Mouse (Mus musculus) MEL (cell line): ENCODE data around the gene Letmd1. TPM values are rescaled to one million over a fixed set of nuclear protein-coding genes. Genes with fewer than 3 reads are reported as not detected.

Experiments used
- DNase-seq: peaks from one replicate; pipeline ENCODE4 v3.0.0; 2011; ENCODE audit warnings: low read depth, low spot score
- H3K27ac ChIP-seq: 2 replicates; pipeline ENCODE4 v1.5.1; 2012; ENCODE audit warnings: low read depth, mild to moderate bottlenecking, control low read depth, low read length, moderate library complexity; ENCODE audit not compliant: control insufficient read depth
- H3K27me3 ChIP-seq, 2 experiments: fragments of 150-350 bp in 1 of 2; sonication (generic) in 1 of 2; 2 replicates each; pipeline ENCODE4 v1.6.1; 2012; ENCODE audit warnings: low read length in 2 of 2, mild to moderate bottlenecking in 2 of 2, improper control_type of control experiment in 1 of 2, moderate library complexity in 1 of 2; ENCODE audit not compliant: insufficient read depth in 2 of 2, control insufficient read depth in 1 of 2
- H3K36me3 ChIP-seq, 2 experiments: 2 replicates each; pipeline ENCODE4 v1.6.1; 2012 to 2014; ENCODE audit warnings: low read length in 2 of 2, improper control_type of control experiment in 1 of 2, inconsistent platforms in 1 of 2, mild to moderate bottlenecking in 1 of 2; ENCODE audit not compliant: insufficient read depth in 2 of 2, control insufficient read depth in 1 of 2
- H3K4me1 ChIP-seq, 2 experiments: fragments of 150-350 bp in 1 of 2; sonication (generic) in 1 of 2; 2 replicates each; pipeline ENCODE4 v1.6.1; 2012; ENCODE audit warnings: low read length in 2 of 2, improper control_type of control experiment in 1 of 2, mild to moderate bottlenecking in 1 of 2; ENCODE audit not compliant: insufficient read depth in 2 of 2, control insufficient read depth in 1 of 2
- H3K4me3 ChIP-seq, 2 experiments: fragments of 150-350 bp in 1 of 2; sonication (generic) in 1 of 2; 2 replicates each; pipeline ENCODE4 v1.5.1; 2012; ENCODE audit warnings: low read depth in 2 of 2, low read length in 2 of 2, mild to moderate bottlenecking in 2 of 2, moderate library complexity in 2 of 2, control low read depth in 1 of 2, improper control_type of control experiment in 1 of 2; ENCODE audit not compliant: control insufficient read depth in 1 of 2, insufficient read depth in 1 of 2
- H3K79me2 ChIP-seq: 2 replicates; pipeline ENCODE4 v1.6.1; 2012; ENCODE audit warnings: mild to moderate bottlenecking, low read length, moderate library complexity; ENCODE audit not compliant: control insufficient read depth, poor library complexity, insufficient read depth
- H3K9ac ChIP-seq: 2 replicates; pipeline ENCODE4 v1.6.1; 2012; ENCODE audit warnings: low read depth, mild to moderate bottlenecking, control low read depth, low read length, moderate library complexity; ENCODE audit not compliant: control insufficient read depth, poor library complexity, severe bottlenecking
- H3K9me3 ChIP-seq: fragments of 150-350 bp; sonication (generic); replicated peaks from 2 replicates; pipeline ENCODE4 v1.6.1; 2012; ENCODE audit warnings: mild to moderate bottlenecking, low read length, improper control_type of control experiment, moderate library complexity; ENCODE audit not compliant: insufficient read depth
- CHD1 ChIP-seq: IDR thresholded peaks from 2 replicates; pipeline ENCODE4 v1.6.1; 2012; ENCODE audit warnings: low read depth, mild to moderate bottlenecking, inconsistent platforms, low read length, improper control_type of control experiment
- CHD2 ChIP-seq: IDR thresholded peaks from 2 replicates; pipeline ENCODE4 v1.6.1; 2011; ENCODE audit warnings: low read length, improper control_type of control experiment
- CTCF ChIP-seq, 3 experiments: IDR thresholded peaks in 2 of 3; conservative IDR thresholded peaks in 1 of 3; 2 replicates each; pipeline ENCODE4 v1.5.1; 2011 to 2012; ENCODE audit warnings: low read length in 3 of 3, low read depth in 2 of 3, mild to moderate bottlenecking in 2 of 3, improper control_type of control experiment in 1 of 3, inconsistent platforms in 1 of 3, mixed read lengths in 1 of 3, moderate library complexity in 1 of 3; ENCODE audit not compliant: control insufficient read depth in 1 of 3, insufficient read depth in 1 of 3, poor library complexity in 1 of 3, severe bottlenecking in 1 of 3
- E2F4 ChIP-seq: IDR thresholded peaks from 2 replicates; pipeline ENCODE4 v1.6.1; 2011; ENCODE audit warnings: low read depth, low read length, improper control_type of control experiment, borderline replicate concordance
- EP300 ChIP-seq, 2 experiments: IDR thresholded peaks; 2 replicates each; pipeline ENCODE4 v1.6.1; 2011; ENCODE audit warnings: improper control_type of control experiment in 2 of 2, low read length in 2 of 2, low read depth in 1 of 2, mild to moderate bottlenecking in 1 of 2
- ETS1 ChIP-seq: IDR thresholded peaks from 2 replicates; pipeline ENCODE4 v1.6.1; 2012; ENCODE audit warnings: low read depth, mild to moderate bottlenecking, inconsistent platforms, low read length, improper control_type of control experiment, moderate library complexity
- GATA1 ChIP-seq: IDR thresholded peaks from 2 replicates; pipeline ENCODE4 v1.6.1; 2011; ENCODE audit warnings: low read depth, low read length, improper control_type of control experiment
- HCFC1 ChIP-seq: IDR thresholded peaks from 2 replicates; pipeline ENCODE4 v1.6.1; 2012; ENCODE audit warnings: low read depth, mild to moderate bottlenecking, inconsistent platforms, low read length, improper control_type of control experiment, moderate library complexity
- JUND ChIP-seq: IDR thresholded peaks from 2 replicates; pipeline ENCODE4 v1.6.1; 2011; ENCODE audit warnings: low read depth, mild to moderate bottlenecking, improper control_type of control experiment, low read length
- MAFK ChIP-seq: IDR thresholded peaks from 2 replicates; pipeline ENCODE4 v1.6.1; 2011; ENCODE audit warnings: low read depth, mild to moderate bottlenecking, low read length, improper control_type of control experiment, borderline replicate concordance
- MAX ChIP-seq: IDR thresholded peaks from 2 replicates; pipeline ENCODE4 v1.6.1; 2011; ENCODE audit warnings: low read length, improper control_type of control experiment
- MEF2A ChIP-seq: IDR thresholded peaks from 2 replicates; pipeline ENCODE4 v1.6.1; 2014; ENCODE audit warnings: low read depth, mild to moderate bottlenecking, inconsistent platforms, low read length, improper control_type of control experiment; ENCODE audit not compliant: poor library complexity, insufficient replicate concordance, severe bottlenecking; ENCODE audit errors: extremely low read depth
- NELFE ChIP-seq: IDR thresholded peaks from 2 replicates; pipeline ENCODE4 v1.6.1; 2011; ENCODE audit warnings: low read depth, low read length, improper control_type of control experiment
- NRF1 ChIP-seq: IDR thresholded peaks from 2 replicates; pipeline ENCODE4 v1.6.1; 2014; ENCODE audit warnings: low read depth, mild to moderate bottlenecking, inconsistent platforms, low read length, improper control_type of control experiment, moderate library complexity; ENCODE audit not compliant: poor library complexity, insufficient read depth, severe bottlenecking
- POLR2AphosphoS2 ChIP-seq: IDR thresholded peaks from 2 replicates; pipeline ENCODE4 v1.6.1; 2011; ENCODE audit warnings: low read length, improper control_type of control experiment
- RCOR1 ChIP-seq: IDR thresholded peaks from 2 replicates; pipeline ENCODE4 v1.6.1; 2012; ENCODE audit warnings: low read depth, mild to moderate bottlenecking, inconsistent platforms, low read length, improper control_type of control experiment
- TAL1 ChIP-seq: IDR thresholded peaks from 2 replicates; pipeline ENCODE4 v1.6.1; 2012; ENCODE audit warnings: mild to moderate bottlenecking, inconsistent platforms, low read length, moderate library complexity, mixed read lengths
- TCF12 ChIP-seq: IDR thresholded peaks from 2 replicates; pipeline ENCODE4 v1.6.1; 2014; ENCODE audit warnings: low read depth, mild to moderate bottlenecking, inconsistent platforms, low read length, improper control_type of control experiment, moderate library complexity
- UBTF ChIP-seq: IDR thresholded peaks from 2 replicates; pipeline ENCODE4 v1.6.1; 2012; ENCODE audit warnings: low read depth, mild to moderate bottlenecking, inconsistent platforms, low read length, improper control_type of control experiment, moderate library complexity, borderline replicate concordance; ENCODE audit not compliant: insufficient read depth
- USF1 ChIP-seq: IDR thresholded peaks from 2 replicates; pipeline ENCODE4 v1.6.1; 2014; ENCODE audit warnings: low read depth, mild to moderate bottlenecking, inconsistent platforms, low read length, improper control_type of control experiment, moderate library complexity
- USF2 ChIP-seq, 2 experiments: IDR thresholded peaks; 2 replicates each; pipeline ENCODE4 v1.6.1; 2011 to 2012; ENCODE audit warnings: improper control_type of control experiment in 2 of 2, low read length in 2 of 2, borderline replicate concordance in 1 of 2, inconsistent platforms in 1 of 2, low read depth in 1 of 2, mild to moderate bottlenecking in 1 of 2; ENCODE audit not compliant: insufficient read depth in 1 of 2
- ZKSCAN1 ChIP-seq: IDR thresholded peaks from 2 replicates; pipeline ENCODE4 v1.6.1; 2012; ENCODE audit warnings: low read depth, mild to moderate bottlenecking, inconsistent platforms, low read length, improper control_type of control experiment, moderate library complexity
- ZMIZ1 ChIP-seq: IDR thresholded peaks from 2 replicates; pipeline ENCODE4 v1.6.1; 2012; ENCODE audit warnings: low read depth, mild to moderate bottlenecking, inconsistent platforms, low read length, improper control_type of control experiment, moderate library complexity
- polyA plus RNA-seq, 2 experiments: library from polyadenylated mRNA; stranded (reverse) in 1 of 2; unstranded in 1 of 2; fragments of >175 nt in 1 of 2; fragments of >200 nt in 1 of 2; gene quantifications; 2 replicates each; pipeline versions ENCODE4 v1.2.1 to v1.2.4; 2012; ENCODE audit warnings: low replicate concordance in 2 of 2, low read depth in 1 of 2; ENCODE audit not compliant: insufficient read length in 2 of 2, insufficient read depth in 1 of 2, missing spikeins in 1 of 2
- total RNA-seq: library from RNA; depleted of rRNA; stranded (reverse); fragments of 300-350 nt; gene quantifications from 2 replicates; pipeline ENCODE4 v1.2.3, GENCODE M21; 2012

Letmd1 gene
- total and polyA plus RNA-seq, 3 experiments = 38.8 to 277 (median 64.3) TPM

- Histone ChIP-seq H3K27me3 (no peaks in the 10 kb centered on the region; a peak in 1 of 4 replicates), H3K9me3 (no peaks in the 10 kb centered on the region), H3K4me1 (peaks cover 1 to 3% of the 10 kb centered on the region in 2 experiments; a peak in 1 of 4 replicates), H3K9ac (no peak overlapping the region), H3K79me2 (no peaks in the 10 kb centered on the region), H3K27ac (no peak overlapping the region), H3K4me3 (no peak overlapping the region), H3K36me3 (no peaks in the 10 kb centered on the region)
- DNase-seq = no peak
- TF ChIP-seq POLR2AphosphoS2 (no peak), NELFE (no peak), MAFK (no peak), GATA1 (no peak), JUND (no peak), MEF2A (no peak), USF1 (no peak), E2F4 (no peak), UBTF (no peak), TCF12 (no peak), MAX (no peak), CHD2 (no peak), RCOR1 (no peak), ZKSCAN1 (no peak), TAL1 (no peak), CHD1 (no peak), USF2 (IDR thresholded peaks at IDR 0.05; ENCODE audit: borderline replicate concordance in 1 of 2, insufficient read depth in 1 of 2, low read depth in 1 of 2, low read length in 2 of 2) (no peak)
These were observed 40.4 kb upstream of the Letmd1 start for GRCm38 (mm10) chr15:100428296-100428905.

- H3K9me3 ChIP-seq = no peaks in the 10 kb centered on the region
- no peak for TF ChIP-seq EP300 (IDR thresholded peaks at IDR 0.05; ENCODE audit: low read depth in 1 of 2, low read length in 2 of 2)
- TF ChIP-seq NELFE = no peak
- no peak for TF ChIP-seq HCFC1
- no peak for TF ChIP-seq CTCF (IDR thresholded peaks at IDR 0.05 in 2 of 3, conservative IDR thresholded peaks at IDR 0.05 in 1 of 3; ENCODE audit: control insufficient read depth in 1 of 3, insufficient read depth in 1 of 3, low read depth in 2 of 3, low read length in 3 of 3, poor library complexity in 1 of 3, severe bottlenecking in 1 of 3)
- TF ChIP-seq NRF1 = no peak
- TF ChIP-seq GATA1 = no peak
- no peak for TF ChIP-seq E2F4
- no peak for TF ChIP-seq ZMIZ1
- no peak for TF ChIP-seq JUND
- TF ChIP-seq UBTF = no peak
- TF ChIP-seq ETS1 = no peak
- H3K27ac ChIP-seq = no peak overlapping the region
- no peaks in the 10 kb centered on the region for H3K79me2 ChIP-seq
- no peak for DNase-seq
- H3K9ac ChIP-seq = no peak overlapping the region
- H3K27me3 ChIP-seq = no peaks in the 10 kb centered on the region; a peak in 1 of 4 replicates
- H3K4me3 ChIP-seq = no peak overlapping the region
- no peaks in the 10 kb centered on the region for H3K4me1 ChIP-seq
- H3K36me3 ChIP-seq = no peaks in the 10 kb centered on the region
These were observed 38.8 kb upstream of the Letmd1 start for GRCm38 (mm10) chr15:100429959-100430565.
